ENCODE assay signal across 8 mouse cellular contexts in genomic region chr10:3367440-3367839, GRCm38 (mm10). TPM values are rescaled to one million over a fixed set of nuclear protein-coding genes. Genes with fewer than 3 reads are reported as not detected.
DNase-seq lines count a peak whose midpoint lies in the region; ATAC-seq and TF ChIP-seq lines count a peak whose summit lies in the region.

No protein-coding gene starts in this region.

- H3K4me1 ChIP-seq in lung, embryonic 14.5 days (ENCODE audit: insufficient read depth): no peaks in the 10 kb centered on the region
- peaks cover 18% of the 10 kb centered on the region for H3K4me1 ChIP-seq in neural tube, embryonic 13.5 days (replicated peaks)

- DNase-seq in adrenal gland, postnatal 25 days: peak; percentile 3
- DNase-seq in adrenal gland, adult 8-10 months: no peak
- DNase-seq in lung, embryonic 14.5 days: no peak
- no peak for DNase-seq in lung, postnatal 25 days (ENCODE audit: low spot score)
- DNase-seq in layer of hippocampus, adult 2 months (ENCODE audit: low spot score in 2 of 2): no peak
- no peak for DNase-seq in yolk sac, embryonic 10.5 days (ENCODE audit: low spot score)
- DNase-seq in ovary, postnatal 36 days (ENCODE audit: low spot score): no peak

- no peak overlapping the region for H3K27ac ChIP-seq in lung, embryonic 14.5 days (ENCODE audit: low read depth)
- peak overlapping the region; percentile 92 for H3K27ac ChIP-seq in layer of hippocampus, adult 2 months
- peak overlapping the region; percentile 87 for H3K27ac ChIP-seq in neural tube, embryonic 13.5 days (replicated peaks)

- H3K9ac ChIP-seq in lung, embryonic 14.5 days: peak overlapping the region; percentile 54
- peak overlapping the region; percentile 76 for H3K9ac ChIP-seq in neural tube, embryonic 13.5 days

- H3K4me2 ChIP-seq in lung, embryonic 14.5 days: peak overlapping the region; percentile 90
- peak overlapping the region; percentile 78 for H3K4me2 ChIP-seq in neural tube, embryonic 13.5 days

- no peak for TF ChIP-seq CTCF in lung, embryonic 14.5 days (IDR thresholded peaks at IDR 0.05; ENCODE audit: low read depth)
- TF ChIP-seq CTCF in layer of hippocampus, adult 2 months (conservative IDR thresholded peaks at IDR 0.05): no peak

- peaks cover 21% of the 10 kb centered on the region for H3K27me3 ChIP-seq in lung, embryonic 14.5 days (ENCODE audit: insufficient read depth, low read length)
- H3K27me3 ChIP-seq in neural tube, embryonic 13.5 days: 0 out of 2 replicates have a peak, but pooled peaks cover 5% of the 10 kb centered on the region

- H3K4me3 ChIP-seq in lung, embryonic 14.5 days (ENCODE audit: low read depth, low read length): peak overlapping the region; percentile 59
- H3K4me3 ChIP-seq in layer of hippocampus, adult 2 months: peak overlapping the region; percentile 77
- peak overlapping the region; percentile 69 for H3K4me3 ChIP-seq in neural tube, embryonic 13.5 days

- H3K9me3 ChIP-seq in lung, embryonic 14.5 days (ENCODE audit: low read depth, low read length): no peaks in the 10 kb centered on the region
- no peaks in the 10 kb centered on the region; the same call in 1 of the 2 replicates for H3K9me3 ChIP-seq in neural tube, embryonic 13.5 days

- WGBS in lung, embryonic 14.5 days: 27% methylated on average over 11 of the region's 11 CpGs
- 29% methylated on average over 11 of the region's 11 CpGs for WGBS in neural tube, embryonic 13.5 days

- ATAC-seq in lung, embryonic 14.5 days (ENCODE audit: insufficient read depth): no peak
- ATAC-seq in neural tube, embryonic 13.5 days (ENCODE audit: low read depth): no peak

- no peaks in the 10 kb centered on the region for H3K36me3 ChIP-seq in lung, embryonic 14.5 days (ENCODE audit: insufficient read depth)
- H3K36me3 ChIP-seq in neural tube, embryonic 13.5 days: no peaks in the 10 kb centered on the region

RNA-seq across cellular contexts. Expression of gene Ppp1r14c, which starts 1.6 kb away (rescaled TPM):
- 20.4 and 28.9 TPM in 2 replicates for total RNA-seq in adrenal gland, postnatal 25 days (2021)
- total RNA-seq in adrenal gland, adult 8-10 months (2022): 10 to 100 TPM in 2 of 4 experiments, 1 to 10 TPM in 2; 5.5 to 33.1 (median 13.5) TPM
- 36.9 and 45.0 TPM in 2 replicates for polyA plus RNA-seq in lung, embryonic 14.5 days (2014; fragmentation: Nextera tagmentation; extraction: Ambion mirVana)
- total RNA-seq in layer of hippocampus, adult 2 months (2021): 10 to 100 TPM; 19.9 to 20.0 TPM
- polyA plus RNA-seq in neural tube, embryonic 13.5 days (2015; fragmentation: Nextera tagmentation; extraction: Ambion mirVana): 42.2 and 47.1 TPM in 2 replicates
